Mouse (Mus musculus) heart, adult 18-20 months (tissue): Measurements from ENCODE around the gene Snapin. TPM values are rescaled to one million over a fixed set of nuclear protein-coding genes. Genes with fewer than 3 reads are reported as not detected.
A peak's percentile ranks its signal among the peaks of the same experiment; 100 is the strongest.

Source experiments
- DNase-seq, 2 experiments: peaks; one replicate each; pipeline ENCODE4 v3.0.0; 2021 to 2022; ENCODE audit warnings: mixed read lengths in 1 of 2
- total RNA-seq, 2 experiments: library from RNA; stranded (reverse); gene quantifications; 2 replicates each; pipeline ENCODE4 v1.2.3; 2021

Snapin gene
- total RNA-seq, 2 experiments from 2014 or later: 62.0 to 70.7 TPM

- DNase-seq: no peak
Observed at GRCm38 (mm10) chr3:90454931-90455330, 35.9 kb downstream of the Snapin start.

DNA sequence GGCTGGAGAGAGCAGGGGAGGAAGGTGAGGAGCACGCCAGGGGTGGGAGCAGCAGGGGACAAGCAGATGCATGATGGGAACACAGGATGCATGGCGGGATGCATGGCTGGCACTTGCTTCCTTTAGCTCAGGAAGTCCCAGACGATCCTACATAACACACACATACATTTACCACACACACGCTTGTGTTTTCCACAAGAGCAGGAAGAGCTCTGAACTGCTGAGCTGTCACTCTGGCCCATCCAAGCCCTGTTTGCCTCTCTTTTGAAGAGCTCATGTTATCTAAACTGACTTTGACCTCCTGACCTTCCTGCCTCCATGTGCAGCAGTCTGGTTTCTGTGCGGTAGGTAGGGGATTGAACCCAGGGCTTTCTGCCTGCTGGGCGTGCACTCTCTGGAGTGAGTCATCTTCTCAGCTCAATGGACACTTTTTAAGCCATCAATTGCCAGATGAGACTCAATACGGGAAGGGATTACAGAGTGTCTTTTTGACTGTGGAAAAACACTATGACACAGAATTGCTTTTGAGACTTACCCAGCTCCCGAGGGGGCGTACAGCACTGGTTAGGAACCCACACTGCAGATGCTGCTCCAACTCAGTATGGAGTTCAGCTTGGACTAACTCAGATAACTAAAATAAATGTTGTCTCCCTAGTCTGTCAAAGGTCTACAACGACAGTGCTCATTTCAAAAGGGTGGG is 39.3 kb downstream of the Snapin start:
- DNase-seq: no peak

DNA sequence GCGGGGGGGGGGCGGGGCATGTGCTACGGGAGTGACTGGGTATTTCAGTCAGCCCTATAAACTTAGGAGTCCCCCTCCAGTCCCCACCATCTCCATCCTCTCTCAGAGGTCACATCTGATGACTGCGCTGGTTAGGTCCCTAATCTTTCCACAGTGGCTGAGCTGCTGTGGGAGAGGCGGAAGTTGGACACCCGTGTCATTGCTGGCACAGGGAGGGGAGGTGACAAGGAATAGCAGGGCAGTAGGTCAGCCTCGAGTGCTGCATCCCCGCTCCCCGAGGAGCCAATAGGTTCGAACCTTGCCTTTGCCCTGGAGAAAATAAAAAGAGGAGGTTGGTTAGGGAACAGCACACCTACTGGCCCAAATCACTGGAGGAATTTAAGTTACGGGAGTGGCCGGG is 40.0 kb downstream of the Snapin start:
- no peak for DNase-seq

DNA sequence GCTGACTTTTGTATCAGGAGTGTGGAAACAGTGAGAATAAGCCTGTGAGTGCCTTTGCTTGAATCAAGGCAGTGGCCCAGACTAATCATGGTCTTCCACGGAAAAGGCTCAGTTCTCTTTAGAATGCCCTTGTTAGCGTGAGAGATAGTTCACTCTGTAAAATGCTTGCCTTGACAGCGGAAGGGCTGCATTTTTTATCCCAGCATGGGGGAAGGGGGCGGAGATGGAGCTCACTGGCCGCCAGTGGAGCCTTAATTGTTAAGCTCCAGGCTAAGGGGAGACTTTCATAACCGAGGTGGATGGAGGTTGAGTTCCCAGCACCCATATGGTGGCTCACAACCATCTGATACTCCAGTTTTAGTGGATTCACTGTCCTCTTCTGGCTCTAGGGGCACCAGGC is 42.2 kb downstream of the Snapin start:
- no peak for DNase-seq

DNA sequence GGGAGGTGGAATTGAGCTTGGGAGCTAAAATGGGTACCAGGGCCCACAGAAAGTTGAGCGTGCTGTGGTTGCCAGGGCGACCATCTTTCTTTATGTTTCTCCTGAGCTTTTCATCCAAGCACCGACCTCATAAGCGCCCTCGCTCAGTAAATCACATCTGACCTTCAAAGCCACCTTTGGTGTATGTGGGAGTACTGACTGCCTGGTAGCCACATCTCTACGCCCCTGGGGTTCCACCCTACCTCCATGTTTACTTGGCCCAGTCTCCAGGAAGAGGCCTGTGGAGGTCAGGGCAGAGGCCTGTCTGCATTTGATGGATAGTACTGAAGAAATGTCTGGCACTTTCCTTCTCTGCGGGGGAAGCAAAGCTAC is 43.7 kb downstream of the Snapin start:
- DNase-seq: peak in 1 of 2 experiments; percentile 62

DNA sequence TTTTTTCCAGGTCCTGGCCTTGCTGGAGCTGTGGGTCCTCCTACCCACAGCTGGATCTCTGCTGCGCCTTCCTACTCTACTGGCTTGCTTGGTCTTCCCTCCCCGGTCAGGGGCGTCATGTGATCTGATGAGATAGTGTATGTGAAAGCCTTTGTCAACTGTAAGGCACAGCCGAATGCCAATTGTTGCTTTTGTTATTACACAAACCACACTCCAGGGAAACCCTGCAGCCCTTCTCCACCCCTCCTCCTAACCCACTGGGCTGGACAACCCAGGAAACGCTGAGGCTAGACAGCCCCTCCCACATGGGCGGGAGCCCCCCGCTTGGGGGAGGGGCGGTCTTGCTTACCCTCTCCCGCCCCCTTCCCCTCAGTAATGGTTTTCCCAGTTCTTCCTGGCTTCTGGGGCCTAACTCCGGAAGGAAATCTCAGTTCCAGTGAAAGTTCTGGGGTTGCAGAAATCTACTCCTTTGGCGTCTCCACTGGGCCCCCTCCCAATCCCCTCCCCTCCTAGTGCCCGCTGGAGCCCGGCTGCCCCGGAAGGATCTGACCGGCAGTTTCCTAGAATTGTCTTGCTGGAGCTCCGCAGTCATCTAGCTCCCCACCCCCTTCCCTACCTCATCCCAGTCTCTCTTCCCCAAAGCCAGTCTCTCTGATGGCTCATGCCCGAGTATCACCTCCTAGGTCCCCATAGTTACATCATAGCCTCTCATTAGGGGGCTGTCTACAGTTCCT is 44.3 kb downstream of the Snapin start:
- DNase-seq: peak; percentile 92 to 97

DNA sequence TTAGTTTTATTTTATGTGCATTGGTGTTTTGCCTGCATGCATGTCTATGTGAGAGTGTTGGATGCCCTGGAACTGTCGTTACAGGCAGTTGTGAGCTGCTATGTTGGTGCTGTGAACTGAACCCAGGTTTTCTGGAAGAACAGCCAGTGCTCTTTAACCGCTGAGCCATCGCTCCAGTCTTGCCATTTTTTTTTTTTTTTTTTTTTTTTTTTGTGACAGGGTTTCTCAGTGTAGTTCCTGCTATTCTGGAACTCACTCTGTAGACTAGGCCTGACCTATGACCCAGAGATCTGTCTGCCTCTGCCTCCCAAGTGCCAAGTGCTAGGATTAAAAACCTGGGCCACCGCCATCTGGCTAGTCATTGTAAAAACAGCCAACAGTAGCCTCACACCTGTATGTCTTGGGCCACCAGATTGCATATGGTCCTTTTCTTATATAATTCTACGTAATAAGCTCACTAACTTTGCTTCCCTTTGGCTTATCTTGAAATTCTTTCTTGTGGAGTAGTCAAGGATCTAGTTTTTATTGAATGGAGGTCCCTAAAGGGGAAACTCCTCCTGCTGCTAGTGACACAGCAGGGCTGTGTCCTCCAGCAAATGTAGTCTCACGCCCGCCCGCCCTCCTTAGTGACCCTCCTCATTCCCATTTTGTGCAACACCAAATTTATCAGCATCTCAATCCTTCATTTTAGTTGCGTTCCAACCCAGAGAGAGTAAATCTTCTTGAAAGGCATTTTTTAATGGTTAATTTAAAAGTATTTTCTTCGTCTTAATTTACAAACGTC is 45.2 kb downstream of the Snapin start:
- DNase-seq: peak in 1 of 2 experiments; percentile 39

- DNase-seq: no peak
Observed at GRCm38 (mm10) chr3:90443977-90444376, 46.9 kb downstream of the Snapin start.

GRCm38 (mm10) chr3:90440756-90441155 is 50.1 kb downstream of the Snapin start:
- DNase-seq: no peak

Other genes with a start within 250 kb of the Snapin start
- gene Creb3l4, start 247.5 kb downstream of the Snapin start, total RNA-seq: under 1 TPM in 1 of 2 experiments, not detected in 1; 0.41 TPM
- 10 to 100 TPM; 62.0 to 65.5 TPM for gene Slc39a1, start 242.9 kb downstream of the Snapin start, total RNA-seq
- 10 to 100 TPM; 13.4 to 18.0 TPM for gene Crtc2, start 236.9 kb downstream of the Snapin start, total RNA-seq
- 10 to 100 TPM; 33.6 to 37.5 TPM for gene Dennd4b, start 225.8 kb downstream of the Snapin start, total RNA-seq
- gene Gatad2b, start 197.9 kb downstream of the Snapin start, total RNA-seq: 10 to 100 TPM; 40.0 to 41.8 TPM
- under 1 TPM; 0.50 to 0.62 TPM for gene Slc27a3, start 101.1 kb downstream of the Snapin start, total RNA-seq
- gene Ints3, start 57.4 kb downstream of the Snapin start, total RNA-seq: 10 to 100 TPM; 24.6 TPM
- gene Npr1, start 25.2 kb downstream of the Snapin start, total RNA-seq: 10 to 100 TPM; 16.2 to 16.8 TPM
- gene Ilf2, start 14.9 kb downstream of the Snapin start, total RNA-seq: 10 to 100 TPM; 29.3 to 30.1 TPM
- 10 to 100 TPM; 90.0 to 96.6 TPM for gene Chtop, start 18.5 kb upstream of the Snapin start, total RNA-seq
- 1,000 to 10,000 TPM; 1,108 to 1,133 TPM for gene S100a1, start 23.4 kb upstream of the Snapin start, total RNA-seq
- gene S100a13, start 23.4 kb upstream of the Snapin start, total RNA-seq: 10 to 100 TPM; 29.6 to 31.2 TPM
- under 1 TPM; 0.49 to 0.60 TPM for gene S100a14, start 35.8 kb upstream of the Snapin start, total RNA-seq
- 10 to 100 TPM; 62.9 to 71.8 TPM for gene S100a16, start 46.2 kb upstream of the Snapin start, total RNA-seq
- not detected for gene S100a3, start 69.5 kb upstream of the Snapin start, total RNA-seq
- gene S100a2, start 99.2 kb upstream of the Snapin start, total RNA-seq: not detected
- gene Gm42674, start 110.9 kb upstream of the Snapin start, total RNA-seq: not detected
- 10 to 100 TPM; 12.5 to 14.1 TPM for gene S100a4, start 112.7 kb upstream of the Snapin start, total RNA-seq
- gene S100a5, start 117.5 kb upstream of the Snapin start, total RNA-seq: not detected
- 10 to 100 TPM; 76.5 to 79.4 TPM for gene S100a6, start 121.8 kb upstream of the Snapin start, total RNA-seq
- gene S100a7a, start 163.0 kb upstream of the Snapin start, total RNA-seq: under 1 TPM in 1 of 2 experiments, not detected in 1; 0.47 TPM
- gene S100a8, start 177.9 kb upstream of the Snapin start, total RNA-seq: not detected
- gene S100a9, start 204.7 kb upstream of the Snapin start, total RNA-seq: under 1 TPM in 1 of 2 experiments, not detected in 1; 0.57 TPM
- gene Pglyrp4, start 235.9 kb upstream of the Snapin start, total RNA-seq: not detected